Mouse (Mus musculus) neural tube, embryonic 11.5 days (tissue): ENCODE measurements at regions not wholly inside any gene's neighbourhood (a gene's known extent, or its start where the extent isn't known, plus 50 kb on each side); places are given as distances from the start of the nearest gene placed in this dataset.
"Not testable (repeated sequence)": the region's sequence is repeated elsewhere in the genome, so short reads cannot be mapped to it uniquely, and the experiment has no call there.

Experiments used
- ATAC-seq: fragments of 200-750 bp; cut with Nextera tagmentation; 2 replicates; pipeline ENCODE4 v1.8.0; 2017; ENCODE audit warnings: moderate number of reproducible peaks, mild to moderate bottlenecking, moderate TSS enrichment, moderate library complexity; ENCODE audit not compliant: insufficient read depth, low FRiP score, low TSS enrichment
- DNase-seq: peaks from one replicate; pipeline ENCODE4 v3.0.0-alpha.2; 2015; ENCODE audit warnings: low spot score
- H3K27ac ChIP-seq: fragments of 300-500 bp; sonication (generic); 2 replicates; pipeline ENCODE4 v1.5.1; 2014; ENCODE audit warnings: low read depth, mild to moderate bottlenecking, low read length
- H3K27me3 ChIP-seq: fragments of 300-500 bp; sonication (generic); 2 replicates; pipeline ENCODE4 v1.6.1; 2014; ENCODE audit warnings: mild to moderate bottlenecking, low read length, mixed read lengths; ENCODE audit not compliant: control insufficient read depth, insufficient read depth
- H3K36me3 ChIP-seq: fragments of 300-500 bp; sonication (generic); 2 replicates; pipeline ENCODE4 v1.6.1; 2014; ENCODE audit warnings: mild to moderate bottlenecking, low read length, moderate library complexity, mixed read lengths; ENCODE audit not compliant: control insufficient read depth, insufficient read depth
- H3K4me1 ChIP-seq: fragments of 300-500 bp; sonication (generic); 2 replicates; pipeline ENCODE4 v1.6.1; 2014; ENCODE audit warnings: low read length, mixed read lengths; ENCODE audit not compliant: control insufficient read depth, insufficient read depth
- H3K4me2 ChIP-seq: fragments of 300-500 bp; sonication (generic); 2 replicates; pipeline ENCODE4 v1.6.1; 2014; ENCODE audit warnings: low read depth, mild to moderate bottlenecking, moderate library complexity
- H3K4me3 ChIP-seq: fragments of 300-500 bp; sonication (generic); 2 replicates; pipeline ENCODE4 v1.5.1; 2014; ENCODE audit warnings: low read depth, low read length
- H3K9ac ChIP-seq: fragments of 300-500 bp; sonication (generic); 2 replicates; pipeline ENCODE4 v1.6.1; 2014; ENCODE audit warnings: mild to moderate bottlenecking, low read length
- H3K9me3 ChIP-seq: fragments of 300-500 bp; sonication (generic); 2 replicates; pipeline ENCODE4 v1.6.1; 2016; ENCODE audit warnings: low read length; ENCODE audit not compliant: control insufficient read depth
- WGBS: fragments of 180-500 bp; shearing (Covaris S2); extraction: QIAGEN DNeasy Blood & Tissue Kit; methylation state at CpG from one replicate; pipeline ENCODE4 v1.1.7; 2014; 5-methylcytosine and 5-hydroxymethylcytosine counted together

DNA sequence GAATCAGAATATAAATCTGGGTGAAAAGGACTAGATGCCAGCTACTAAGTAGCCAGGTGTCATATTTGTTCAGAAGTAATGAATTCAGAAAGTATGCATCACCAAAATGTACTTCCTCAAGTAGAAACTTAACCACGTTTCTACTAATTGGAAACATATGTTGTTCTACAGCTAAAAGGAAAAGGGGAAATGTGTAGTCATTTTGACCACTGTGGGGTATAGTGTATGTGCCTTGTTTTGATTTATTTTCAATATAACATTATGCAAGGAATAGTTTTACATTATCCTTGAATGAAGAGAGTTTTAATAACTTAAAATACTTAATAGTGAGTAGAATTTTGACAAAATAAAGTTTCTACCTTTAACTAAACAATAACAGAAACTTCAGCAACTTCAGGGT, 257.7 kb downstream of the Plod2 start:
- Histone ChIP-seq H3K4me3 (no peak overlapping the region), H3K27me3 (no peaks in the 10 kb centered on the region), H3K4me2 (no peak overlapping the region), H3K4me1 (no peaks in the 10 kb centered on the region), H3K9ac (no peak overlapping the region), H3K9me3 (no peaks in the 10 kb centered on the region), H3K27ac (no peak overlapping the region), H3K36me3 (no peaks in the 10 kb centered on the region)
- WGBS = 55% methylated on average over 1 of the region's 1 CpGs
- DNase-seq = no peak
- no peak for ATAC-seq

DNA sequence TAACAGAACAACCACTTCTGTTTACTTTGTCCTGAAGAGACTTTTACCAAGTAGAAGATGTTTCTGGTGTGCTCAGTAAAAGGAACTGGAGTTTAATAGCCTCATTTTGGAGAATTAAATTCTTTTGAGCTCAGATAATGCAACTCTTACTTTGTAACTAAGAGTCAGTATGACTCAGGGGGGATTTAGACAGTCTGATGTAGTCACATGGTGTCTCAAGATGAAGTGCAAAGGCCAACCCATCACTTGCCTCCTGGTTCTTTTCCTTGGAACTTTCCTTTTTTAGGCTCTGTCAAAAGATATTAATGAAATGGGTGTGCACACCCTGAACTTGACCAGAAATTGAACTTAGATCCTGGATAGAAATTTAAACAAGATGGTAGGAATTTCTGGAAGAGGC, 267.4 kb downstream of the Plod2 start:
- H3K4me2 ChIP-seq = no peak overlapping the region
- H3K27me3 ChIP-seq = no peaks in the 10 kb centered on the region
- H3K4me1 ChIP-seq = no peaks in the 10 kb centered on the region
- no peak overlapping the region for H3K9ac ChIP-seq
- H3K36me3 ChIP-seq = no peaks in the 10 kb centered on the region
- no peak overlapping the region for H3K27ac ChIP-seq
- no peak for ATAC-seq
- H3K4me3 ChIP-seq = no peak overlapping the region
- DNase-seq = no peak
- no peaks in the 10 kb centered on the region for H3K9me3 ChIP-seq

DNA sequence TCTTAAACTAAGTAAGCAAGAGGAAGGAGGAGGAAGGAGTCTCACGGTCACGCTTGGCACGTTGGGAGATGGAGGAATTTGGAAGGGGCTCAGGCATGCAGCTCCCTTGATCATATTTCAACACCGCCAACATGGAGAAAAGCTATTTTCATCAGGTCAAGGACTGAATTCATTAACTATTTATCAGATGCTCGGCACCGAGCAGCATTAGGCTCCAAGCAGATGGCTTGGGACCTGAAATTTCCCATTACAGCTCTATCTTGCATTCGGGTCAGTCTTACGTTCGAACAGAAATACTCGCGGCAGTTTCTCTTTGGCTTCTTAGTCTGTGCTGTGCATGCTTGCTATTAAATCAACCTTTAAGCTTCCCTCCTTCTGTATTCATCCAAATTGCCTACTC, 278.7 kb downstream of the Plod2 start:
- ATAC-seq (peak; percentile 60; the same call in 1 of the 2 replicates), DNase-seq (peak; percentile 28)
- no peaks in the 10 kb centered on the region for H3K9me3 ChIP-seq
- H3K9ac ChIP-seq = no peak overlapping the region
- H3K27ac ChIP-seq = no peak overlapping the region
- no peaks in the 10 kb centered on the region for H3K27me3 ChIP-seq
- no peak overlapping the region for H3K4me3 ChIP-seq
- H3K36me3 ChIP-seq = no peaks in the 10 kb centered on the region
- 43% methylated on average over 11 of the region's 11 CpGs for WGBS
- no peak overlapping the region for H3K4me2 ChIP-seq
- H3K4me1 ChIP-seq = no peaks in the 10 kb centered on the region

DNA sequence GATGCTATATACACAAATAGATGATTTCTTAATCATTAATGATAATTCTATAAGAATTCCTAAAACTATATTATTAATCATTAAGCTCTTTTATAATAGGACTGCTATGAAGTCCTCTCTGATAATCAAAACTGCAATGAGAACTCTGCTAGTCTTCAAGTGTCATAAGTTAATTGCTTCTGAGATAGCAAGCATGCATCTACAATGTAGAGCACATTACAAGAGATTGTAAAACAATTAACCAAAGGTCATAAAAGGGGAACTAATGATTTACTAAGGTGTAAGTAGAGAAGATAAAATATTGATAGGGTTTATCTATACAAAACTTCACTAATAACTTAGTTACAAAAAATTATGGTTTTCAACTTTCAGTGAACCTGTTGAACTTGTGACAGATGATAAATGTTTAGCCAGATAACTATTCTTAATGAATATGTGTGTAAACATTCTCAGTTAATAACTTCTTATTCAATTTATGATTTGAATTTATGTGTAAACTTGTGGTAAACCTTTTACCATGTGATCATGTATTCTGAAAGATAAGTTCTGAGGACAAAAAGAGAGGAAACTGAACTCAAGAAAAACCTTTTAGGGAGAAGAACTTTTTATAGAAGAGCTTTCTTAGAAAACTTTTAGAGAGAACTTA, 284.8 kb downstream of the Plod2 start:
- DNase-seq (no peak), ATAC-seq (no peak)
- Histone ChIP-seq H3K4me3 (no peak overlapping the region), H3K27ac (no peak overlapping the region), H3K4me2 (no peak overlapping the region), H3K27me3 (no peaks in the 10 kb centered on the region), H3K9me3 (no peaks in the 10 kb centered on the region), H3K4me1 (no peaks in the 10 kb centered on the region), H3K9ac (no peak overlapping the region), H3K36me3 (no peaks in the 10 kb centered on the region)

DNA sequence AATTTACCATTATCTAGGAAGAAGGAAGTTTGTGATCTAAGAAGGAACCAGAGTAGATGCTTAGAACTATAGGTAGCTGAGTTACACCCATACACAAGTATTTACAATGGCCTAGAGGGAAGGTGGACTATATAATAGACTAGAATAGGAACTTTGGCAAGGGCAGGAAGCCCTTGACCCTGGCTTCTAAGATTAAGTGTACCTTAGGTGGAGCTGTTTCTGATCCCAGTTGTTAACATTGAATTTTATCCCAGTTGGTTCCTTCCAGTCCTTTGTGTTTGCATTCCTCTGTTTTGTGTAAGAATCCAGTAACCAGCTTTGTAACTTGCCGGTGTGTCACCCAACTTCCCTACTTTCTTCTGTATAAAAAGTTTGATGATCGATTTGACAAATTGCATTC, 294.1 kb downstream of the Plod2 start:
- H3K27me3 ChIP-seq, H3K4me3 ChIP-seq, DNase-seq, H3K9ac ChIP-seq, H3K36me3 ChIP-seq, ATAC-seq, H3K9me3 ChIP-seq, H3K4me1 ChIP-seq, H3K27ac ChIP-seq, H3K4me2 ChIP-seq: not testable (repeated sequence)
- 93% methylated on average over 2 of the region's 2 CpGs for WGBS

DNA sequence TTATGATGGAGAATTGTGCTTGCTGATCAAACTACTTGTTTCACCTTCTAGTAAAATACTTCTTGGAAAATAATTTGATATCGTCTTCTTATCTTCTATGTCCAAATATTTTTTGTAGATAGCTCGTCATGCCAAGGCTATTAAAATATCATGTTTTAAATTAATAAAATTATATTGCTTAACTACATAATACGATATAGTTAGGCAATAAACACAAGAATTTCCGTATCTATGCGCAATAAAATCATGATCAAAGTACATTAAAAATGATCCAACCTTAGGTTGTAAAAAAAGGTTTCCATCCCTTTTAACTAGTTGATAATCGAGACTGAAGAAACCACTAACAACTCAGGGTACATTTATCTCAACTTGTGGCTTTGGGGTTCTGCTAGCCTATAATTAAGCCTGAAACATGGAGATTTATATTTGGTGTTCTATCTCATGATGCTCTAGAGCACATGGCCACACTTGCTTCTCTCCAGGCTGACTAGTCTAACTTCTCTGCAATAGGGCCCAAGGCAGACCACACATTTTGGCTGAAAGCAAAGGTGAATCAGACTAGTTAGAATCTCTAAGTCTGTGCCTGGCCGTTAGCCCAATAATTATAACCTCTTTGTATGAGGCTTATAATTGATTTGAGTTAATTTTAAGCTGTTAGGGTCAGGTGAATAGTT, 314.5 kb downstream of the Plod2 start:
- H3K4me1 ChIP-seq = no peaks in the 10 kb centered on the region
- no peak for DNase-seq
- H3K36me3 ChIP-seq = no peaks in the 10 kb centered on the region
- no peak overlapping the region for H3K9ac ChIP-seq
- WGBS = 89% methylated on average over 7 of the region's 7 CpGs
- H3K9me3 ChIP-seq = no peaks in the 10 kb centered on the region
- no peak overlapping the region for H3K4me3 ChIP-seq
- no peaks in the 10 kb centered on the region for H3K27me3 ChIP-seq
- H3K4me2 ChIP-seq = no peak overlapping the region
- no peak overlapping the region for H3K27ac ChIP-seq
- ATAC-seq = no peak

DNA sequence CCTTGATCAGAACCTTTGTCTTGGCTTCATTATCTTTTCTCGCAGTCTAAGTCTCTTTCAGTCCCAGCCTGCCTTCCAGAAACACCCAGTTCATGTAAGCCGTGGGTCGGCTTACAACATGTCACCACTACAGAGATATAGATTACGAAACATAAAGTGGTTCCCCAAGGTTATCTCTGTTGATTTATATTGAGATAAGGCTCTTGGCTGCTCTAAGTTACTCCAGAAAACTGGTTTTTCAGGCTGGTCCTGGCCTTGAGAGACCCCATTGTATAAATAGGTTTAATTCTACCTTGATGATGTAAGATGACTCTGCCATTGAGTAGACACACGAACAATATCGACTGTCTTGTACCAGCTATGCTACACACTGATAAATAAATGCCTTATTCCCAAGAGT, 323.8 kb downstream of the Plod2 start:
- Histone ChIP-seq H3K4me2 (no peak overlapping the region), H3K4me1 (no peaks in the 10 kb centered on the region), H3K9me3 (no peaks in the 10 kb centered on the region), H3K4me3 (no peak overlapping the region), H3K27ac (no peak overlapping the region), H3K27me3 (no peaks in the 10 kb centered on the region), H3K9ac (no peak overlapping the region), H3K36me3 (no peaks in the 10 kb centered on the region)
- ATAC-seq = no peak
- DNase-seq = no peak
- WGBS = 95% methylated on average over 6 of the region's 6 CpGs

DNA sequence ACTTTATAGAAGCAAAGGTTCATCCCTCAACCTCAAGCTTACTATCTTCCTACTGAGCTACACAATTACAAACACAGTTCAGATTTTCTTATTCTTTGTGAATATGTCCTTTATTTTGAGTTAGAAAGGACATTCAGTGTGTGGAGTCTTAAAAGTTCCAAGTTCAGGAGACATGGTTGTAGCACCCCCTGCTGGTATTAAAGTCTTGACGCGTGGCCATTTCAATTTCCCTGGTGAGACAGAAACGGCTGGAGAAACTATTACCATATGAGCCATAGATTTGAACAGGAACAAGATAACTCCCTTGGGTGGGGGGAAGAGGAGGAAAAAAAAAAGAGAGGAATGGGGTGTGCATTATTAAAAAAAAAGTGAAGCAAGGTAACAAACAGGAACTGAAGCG, 336.6 kb downstream of the Plod2 start:
- Histone ChIP-seq H3K4me2 (no peak overlapping the region), H3K27me3 (no peaks in the 10 kb centered on the region), H3K27ac (no peak overlapping the region), H3K9ac (no peak overlapping the region), H3K4me3 (no peak overlapping the region), H3K36me3 (no peaks in the 10 kb centered on the region), H3K9me3 (no peaks in the 10 kb centered on the region), H3K4me1 (0 out of 2 replicates have a peak, but pooled peaks cover 2% of the 10 kb centered on the region)
- peak; percentile 43 for DNase-seq
- WGBS = 37% methylated on average over 4 of the region's 4 CpGs
- no peak for ATAC-seq

DNA sequence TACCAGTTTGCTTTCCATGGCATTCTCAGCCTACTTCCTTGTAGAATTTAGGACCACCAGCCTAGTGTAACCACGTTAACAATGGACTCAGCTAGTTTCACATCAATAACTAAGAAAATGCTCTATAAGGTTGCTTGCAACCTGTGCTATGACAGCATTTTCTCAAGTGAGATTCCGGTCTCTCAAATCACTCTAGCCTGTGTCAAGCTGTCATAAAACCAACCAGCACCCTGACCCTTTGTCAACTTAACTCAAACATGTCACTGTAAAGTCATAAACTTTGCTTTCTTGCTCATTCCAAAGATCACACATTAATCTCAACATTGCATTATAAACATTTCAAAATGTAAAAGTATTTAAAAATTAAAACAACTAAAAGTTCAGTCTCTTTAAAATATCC, 337.8 kb downstream of the Plod2 start:
- Histone ChIP-seq H3K9me3 (no peaks in the 10 kb centered on the region), H3K27me3 (no peaks in the 10 kb centered on the region), H3K4me3 (no peak overlapping the region), H3K9ac (no peak overlapping the region), H3K4me2 (no peak overlapping the region), H3K36me3 (no peaks in the 10 kb centered on the region), H3K27ac (no peak overlapping the region), H3K4me1 (0 out of 2 replicates have a peak, but pooled peaks cover 2% of the 10 kb centered on the region)
- WGBS = 90% methylated on average over 2 of the region's 2 CpGs
- DNase-seq (no peak), ATAC-seq (no peak)
